Mouse (Mus musculus) embryonic facial prominence, embryonic 12.5 days (tissue): ENCODE data around the gene Ccdc155. TPM values are rescaled to one million over a fixed set of nuclear protein-coding genes. Genes with fewer than 3 reads are reported as not detected.

Experiments
- ATAC-seq: fragments of 200-750 bp; cut with Nextera tagmentation; 2 replicates; pipeline ENCODE4 v1.8.0; 2017; ENCODE audit not compliant: insufficient number of reproducible peaks, insufficient read depth, low FRiP score, low TSS enrichment
- H3K27ac ChIP-seq: fragments of 300-500 bp; sonication (generic); 2 replicates; pipeline ENCODE4 v1.5.1; 2016; ENCODE audit warnings: mild to moderate bottlenecking
- H3K27me3 ChIP-seq: fragments of 300-500 bp; sonication (generic); 2 replicates; pipeline ENCODE4 v1.6.1; 2016; ENCODE audit warnings: mild to moderate bottlenecking, moderate library complexity
- H3K36me3 ChIP-seq: fragments of 300-500 bp; sonication (generic); 2 replicates; pipeline ENCODE4 v1.6.1; 2016; ENCODE audit warnings: mild to moderate bottlenecking
- H3K4me1 ChIP-seq: fragments of 300-500 bp; sonication (generic); 2 replicates; pipeline ENCODE4 v1.6.1; 2016
- H3K4me2 ChIP-seq: fragments of 300-500 bp; sonication (generic); replicated peaks from 2 replicates; pipeline ENCODE4 v1.6.1; 2016; ENCODE audit warnings: mild to moderate bottlenecking, moderate library complexity
- H3K4me3 ChIP-seq: fragments of 300-500 bp; sonication (generic); 2 replicates; pipeline ENCODE4 v1.5.1; 2016; ENCODE audit warnings: mild to moderate bottlenecking
- H3K9ac ChIP-seq: fragments of 300-500 bp; sonication (generic); 2 replicates; pipeline ENCODE4 v1.6.1; 2016; ENCODE audit warnings: mild to moderate bottlenecking, moderate library complexity
- H3K9me3 ChIP-seq: fragments of 300-500 bp; sonication (generic); 2 replicates; pipeline ENCODE4 v1.6.1; 2016; ENCODE audit warnings: mild to moderate bottlenecking, moderate library complexity
- WGBS: fragments of 180-500 bp; shearing (Covaris S2); methylation state at CpG from one replicate; pipeline ENCODE4 v1.1.7; 2016; 5-methylcytosine and 5-hydroxymethylcytosine counted together
- microRNA-seq: library from miRNA; unstranded; fragments of <30 nt; microRNA quantifications from one replicate; pipeline ENCODE4, GENCODE M21; 2017
- polyA plus RNA-seq: library from polyadenylated mRNA; unstranded; fragments of >200 nt; fragmentation: Nextera tagmentation; extraction: Ambion mirVana; gene quantifications from 2 replicates; pipeline ENCODE4 v1.2.1, GENCODE M21; 2016

Ccdc155 gene
- polyA plus RNA-seq, 1 experiment from 2014 or later = 1.7 TPM

- peaks cover 13% of the 10 kb centered on the region; the same call in 1 of the 2 replicates for H3K27me3 ChIP-seq
- no peak for ATAC-seq
- H3K4me1 ChIP-seq = peaks cover 7% of the 10 kb centered on the region; the same call in 1 of the 2 replicates
- no peaks in the 10 kb centered on the region for H3K9me3 ChIP-seq
- H3K36me3 ChIP-seq = peaks cover 4% of the 10 kb centered on the region; the same call in 1 of the 2 replicates
- no peak overlapping the region for H3K4me3 ChIP-seq
- no peak overlapping the region for H3K27ac ChIP-seq
- no peak overlapping the region for H3K4me2 ChIP-seq
- 84% methylated on average over 12 of the region's 12 CpGs for WGBS
- H3K9ac ChIP-seq = no peak overlapping the region
These were observed 67.3 kb downstream of the Ccdc155 start for GRCm38 (mm10) chr7:45137171-45138006.

DNA sequence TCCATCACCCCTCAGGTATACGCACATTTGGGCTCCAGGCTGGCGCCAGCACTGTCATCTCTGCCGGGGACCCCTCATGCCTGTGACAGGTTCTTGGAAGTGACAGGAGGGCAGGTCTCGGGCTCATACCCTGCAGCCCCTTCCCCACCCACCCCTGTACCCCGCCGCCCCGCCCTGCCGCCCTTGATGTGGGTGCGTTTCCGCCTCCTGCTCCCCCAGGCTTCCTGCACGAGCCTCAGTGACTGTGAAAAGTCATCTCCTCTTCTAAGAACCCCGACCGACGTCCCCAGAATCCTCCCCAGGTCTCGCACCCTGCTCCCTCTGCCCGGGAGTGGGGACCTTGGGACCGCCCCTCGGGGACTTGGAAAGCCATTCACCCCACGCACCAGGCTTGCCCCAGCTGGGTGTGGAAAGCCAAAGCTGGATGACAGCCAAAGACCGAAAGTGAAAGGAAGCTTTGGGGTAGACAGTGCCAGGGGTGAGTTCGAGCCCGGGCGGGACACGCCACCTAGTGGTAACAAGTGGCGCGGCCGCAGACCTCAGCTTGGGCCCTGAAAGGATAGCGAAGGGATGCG is 68.6 kb downstream of the Ccdc155 start, which contains the start of the genes Gm45713 and Flt3l:
Gene Gm45713, minus strand, starts transcription at position 239 of the 575 bp plus-strand sequence.
Gene Flt3l, minus strand, starts transcription at position 440 of the 575 bp plus-strand sequence.
- Histone ChIP-seq H3K4me3 (peak within 1 kb of the TSS; percentile 47), H3K4me2 (peak within 1 kb of the TSS; percentile 61), H3K27me3 (peaks cover 13% of the 10 kb centered on the region; the same call in 1 of the 2 replicates), H3K9ac (peak within 1 kb of the TSS; percentile 69), H3K27ac (no peak within 1 kb of the TSS), H3K9me3 (no peaks in the 10 kb centered on the region), H3K36me3 (no peaks in the 10 kb centered on the region), H3K4me1 (peaks cover 7% of the 10 kb centered on the region; the same call in 1 of the 2 replicates)
- 3% methylated on average over 29 of the region's 29 CpGs for WGBS
- peak; percentile 68; the same call in 1 of the 2 replicates for ATAC-seq

DNA sequence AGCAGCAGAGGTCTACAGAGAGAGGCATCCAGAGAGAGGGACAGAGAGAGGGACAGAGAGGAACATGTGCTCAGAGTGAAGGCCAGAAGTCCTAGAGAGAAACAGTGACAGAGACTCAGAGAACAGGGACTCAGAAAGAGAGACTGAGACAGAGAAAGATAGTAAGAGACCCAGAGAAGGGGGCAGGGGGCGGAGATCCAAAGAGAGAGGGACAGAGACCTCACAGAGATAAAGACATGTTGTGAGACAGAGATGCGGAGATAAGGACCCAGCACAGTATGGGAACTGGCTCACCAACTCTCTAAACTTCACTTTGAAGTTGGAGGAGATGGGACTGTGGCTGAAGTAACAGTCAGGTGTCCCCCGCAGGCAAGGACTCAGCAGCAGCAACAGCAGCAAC is 69.3 kb downstream of the Ccdc155 start:
- peaks cover 13% of the 10 kb centered on the region; the same call in 1 of the 2 replicates for H3K27me3 ChIP-seq
- no peaks in the 10 kb centered on the region for H3K36me3 ChIP-seq
- H3K9me3 ChIP-seq = no peaks in the 10 kb centered on the region
- ATAC-seq = no peak
- peak overlapping the region; percentile 61 for H3K4me2 ChIP-seq
- H3K27ac ChIP-seq = no peak overlapping the region
- H3K4me1 ChIP-seq = peaks cover 7% of the 10 kb centered on the region; the same call in 1 of the 2 replicates
- H3K9ac ChIP-seq = no peak overlapping the region
- WGBS = 62% methylated on average over 3 of the region's 3 CpGs
- H3K4me3 ChIP-seq = no peak overlapping the region

GRCm38 (mm10) chr7:45134544-45135026 is 70.1 kb downstream of the Ccdc155 start:
- no peak overlapping the region for H3K4me2 ChIP-seq
- H3K9me3 ChIP-seq = no peaks in the 10 kb centered on the region
- peaks cover 13% of the 10 kb centered on the region; the same call in 1 of the 2 replicates for H3K27me3 ChIP-seq
- ATAC-seq = no peak
- H3K4me3 ChIP-seq = no peak overlapping the region
- H3K9ac ChIP-seq = no peak overlapping the region
- H3K4me1 ChIP-seq = peaks cover 11% of the 10 kb centered on the region; the same call in 1 of the 2 replicates
- 5% methylated on average over 12 of the region's 12 CpGs for WGBS
- H3K36me3 ChIP-seq = no peaks in the 10 kb centered on the region
- H3K27ac ChIP-seq = no peak overlapping the region

Small RNAs within 50 kb of the gene (microRNA-seq; reads per million reads assigned to microRNA genes)
- not detected for gene Mir7055

Other genes with a start within 250 kb of the Ccdc155 start
- gene Cpt1c, start 230.0 kb downstream of the Ccdc155 start, polyA plus RNA-seq = 32.9 and 35.6 TPM in 2 replicates
- 660 and 677 TPM in 2 replicates for gene Prmt1, start 218.3 kb downstream of the Ccdc155 start, polyA plus RNA-seq
- gene Irf3, start 207.2 kb downstream of the Ccdc155 start, polyA plus RNA-seq = 93.3 and 95.7 TPM in 2 replicates
- gene Bcl2l12, start 206.2 kb downstream of the Ccdc155 start, polyA plus RNA-seq = 79.9 and 83.5 TPM in 2 replicates
- gene Scaf1, start 188.5 kb downstream of the Ccdc155 start, polyA plus RNA-seq = 43.8 and 47.7 TPM in 2 replicates
- gene Rras, start 186.9 kb downstream of the Ccdc155 start, polyA plus RNA-seq = 23.6 and 26.1 TPM in 2 replicates
- gene Prr12, start 152.0 kb downstream of the Ccdc155 start, polyA plus RNA-seq = 13.7 and 16.8 TPM in 2 replicates
- gene Nosip, start 142.5 kb downstream of the Ccdc155 start, polyA plus RNA-seq = 63.0 and 64.4 TPM in 2 replicates
- 23.9 and 25.0 TPM in 2 replicates for gene Prrg2, start 142.2 kb downstream of the Ccdc155 start, polyA plus RNA-seq
- gene Rcn3, start 112.7 kb downstream of the Ccdc155 start, polyA plus RNA-seq = 302 and 306 TPM in 2 replicates
- gene Fcgrt, start 101.0 kb downstream of the Ccdc155 start, polyA plus RNA-seq = 25.8 and 26.0 TPM in 2 replicates
- gene Rps11, start 80.5 kb downstream of the Ccdc155 start, polyA plus RNA-seq = 1,448 and 1,491 TPM in 2 replicates
- 1,339 and 1,342 TPM in 2 replicates for gene Rpl13a, start 76.1 kb downstream of the Ccdc155 start, polyA plus RNA-seq
- 0.22 and 0.27 TPM in 2 replicates for gene Gm45713, start 68.7 kb downstream of the Ccdc155 start, polyA plus RNA-seq
- gene Flt3l, start 68.5 kb downstream of the Ccdc155 start, polyA plus RNA-seq = 0.67 and 1.1 TPM in 2 replicates
- gene Pih1d1, start 50.6 kb downstream of the Ccdc155 start, polyA plus RNA-seq = 90.4 and 93.0 TPM in 2 replicates
- gene Aldh16a1, start 50.3 kb downstream of the Ccdc155 start, polyA plus RNA-seq = 43.8 and 45.2 TPM in 2 replicates
- gene Slc17a7, start 40.9 kb downstream of the Ccdc155 start, polyA plus RNA-seq = 0.73 and 0.79 TPM in 2 replicates
- 0.39 and 0.56 TPM in 2 replicates for gene Gfy, start 25.3 kb downstream of the Ccdc155 start, polyA plus RNA-seq
- not detected in 2 replicates for gene Pth2, start 23.9 kb downstream of the Ccdc155 start, polyA plus RNA-seq
- gene Dkkl1, start 7.3 kb upstream of the Ccdc155 start, polyA plus RNA-seq = 1.4 and 2.3 TPM in 2 replicates
- 277 and 295 TPM in 2 replicates for gene Tead2, start 10.9 kb upstream of the Ccdc155 start, polyA plus RNA-seq
- gene Cd37, start 34.2 kb upstream of the Ccdc155 start, polyA plus RNA-seq = 2.3 TPM in 2 replicates
- 0.22 TPM in 1 of 2 replicates, not detected in the other for gene Slc6a16, start 36.2 kb upstream of the Ccdc155 start, polyA plus RNA-seq
- gene Slc6a21, start 72.6 kb upstream of the Ccdc155 start, polyA plus RNA-seq = not detected in 2 replicates
- 16.1 and 18.5 TPM in 2 replicates for gene Trpm4, start 128.9 kb upstream of the Ccdc155 start, polyA plus RNA-seq
- gene Hrc, start 130.4 kb upstream of the Ccdc155 start, polyA plus RNA-seq = 0.81 and 1.5 TPM in 2 replicates
- gene Ppfia3, start 162.1 kb upstream of the Ccdc155 start, polyA plus RNA-seq = 8.8 and 9.2 TPM in 2 replicates
- 1.2 and 1.9 TPM in 2 replicates for gene Lin7b, start 165.7 kb upstream of the Ccdc155 start, polyA plus RNA-seq
- gene Snrnp70, start 190.8 kb upstream of the Ccdc155 start, polyA plus RNA-seq = 323 and 338 TPM in 2 replicates
- gene Kcna7, start 200.8 kb upstream of the Ccdc155 start, polyA plus RNA-seq = 0.10 TPM in 1 of 2 replicates, not detected in the other
- 5.2 and 5.6 TPM in 2 replicates for gene Ntf5, start 208.8 kb upstream of the Ccdc155 start, polyA plus RNA-seq
- gene Lhb, start 215.9 kb upstream of the Ccdc155 start, polyA plus RNA-seq = 0.33 and 0.71 TPM in 2 replicates
- gene Gys1, start 230.0 kb upstream of the Ccdc155 start, polyA plus RNA-seq = 43.2 and 45.4 TPM in 2 replicates
- 149 and 151 TPM in 2 replicates for gene Ruvbl2, start 233.2 kb upstream of the Ccdc155 start, polyA plus RNA-seq